Mouse (Mus musculus): ENCODE measurements around the gene Cwc25. TPM values are rescaled to one million over a fixed set of nuclear protein-coding genes. Genes with fewer than 3 reads are reported as not detected.

The Cwc25 gene
- total and polyA plus RNA-seq, 2 experiments from 2014 or later: 11.8 to 15.5 TPM

DNA sequence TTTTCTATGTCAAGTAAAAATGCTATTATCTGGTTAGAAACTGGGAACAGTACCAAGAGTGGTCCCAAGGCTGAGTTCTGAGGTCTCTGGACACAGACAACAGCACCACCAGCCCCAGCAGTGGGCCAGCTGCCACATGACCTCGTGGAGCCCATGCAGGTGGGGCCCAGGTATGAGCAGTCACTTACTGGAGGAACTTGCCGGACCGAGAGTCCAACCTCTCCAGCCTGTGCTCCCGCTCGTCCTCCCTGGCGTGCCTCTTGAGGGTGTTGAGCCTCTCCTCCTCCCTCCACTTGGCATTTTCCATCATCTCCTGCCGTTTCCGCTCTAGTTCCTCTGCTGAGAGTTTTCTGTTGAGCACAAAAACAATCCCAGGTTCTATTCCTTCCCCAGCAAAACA lies 18.6 kb downstream of the Cwc25 start:
- H3K36me3 ChIP-seq (ENCODE audit: insufficient read depth): peaks cover 43% of the 10 kb centered on the region
- H3K9me3 ChIP-seq (ENCODE audit: low read length): no peaks in the 10 kb centered on the region
- no peak overlapping the region for H3K4me3 ChIP-seq (ENCODE audit: low read depth, low read length)
- no peak overlapping the region for H3K27ac ChIP-seq (ENCODE audit: low read depth, low read length)
- ATAC-seq (no peak), DNase-seq (no peak)
- 91% methylated on average over 8 of the region's 8 CpGs for WGBS
- H3K9ac ChIP-seq: no peak overlapping the region
- no peaks in the 10 kb centered on the region for H3K27me3 ChIP-seq (ENCODE audit: insufficient read depth, low read length)
- TF ChIP-seq CTCF (IDR thresholded peaks at IDR 0.05; ENCODE audit: low read depth): no peak
- no peak overlapping the region for H3K4me2 ChIP-seq (ENCODE audit: low read depth)
- peaks cover 11% of the 10 kb centered on the region for H3K4me1 ChIP-seq (ENCODE audit: insufficient read depth)

GRCm38 (mm10) chr11:97745331-97745721 lies 21.0 kb downstream of the Cwc25 start:
- DNase-seq: no peak
- H3K27ac ChIP-seq (ENCODE audit: low read depth, low read length): peak overlapping the region; percentile 45
- H3K4me2 ChIP-seq (ENCODE audit: low read depth): peak overlapping the region; percentile 71
- H3K4me3 ChIP-seq (ENCODE audit: low read depth, low read length): peak overlapping the region; percentile 82
- TF ChIP-seq CTCF (IDR thresholded peaks at IDR 0.05; ENCODE audit: low read depth): no peak
- 9% methylated on average over 13 of the region's 13 CpGs for WGBS
- peaks cover 18% of the 10 kb centered on the region for H3K4me1 ChIP-seq (ENCODE audit: insufficient read depth)
- H3K36me3 ChIP-seq (ENCODE audit: insufficient read depth): peaks cover 30% of the 10 kb centered on the region
- no peaks in the 10 kb centered on the region for H3K27me3 ChIP-seq (ENCODE audit: insufficient read depth, low read length)
- ATAC-seq: no peak
- no peaks in the 10 kb centered on the region for H3K9me3 ChIP-seq (ENCODE audit: low read length)
- no peak overlapping the region for H3K9ac ChIP-seq

- H3K36me3 ChIP-seq (ENCODE audit: insufficient read depth): peaks cover 28% of the 10 kb centered on the region
- ATAC-seq (peak; percentile 97), DNase-seq (peak; percentile 99)
- peak overlapping the region; percentile 99 for H3K27ac ChIP-seq (ENCODE audit: low read depth, low read length)
- 3% methylated on average over 23 of the region's 57 CpGs for WGBS
- H3K27me3 ChIP-seq (ENCODE audit: insufficient read depth, low read length): no peaks in the 10 kb centered on the region
- H3K4me2 ChIP-seq (ENCODE audit: low read depth): peak overlapping the region; percentile 71
- peak overlapping the region; percentile 96 for H3K9ac ChIP-seq
- TF ChIP-seq CTCF (IDR thresholded peaks at IDR 0.05; ENCODE audit: low read depth): peak; percentile 6; the same call in 1 of the 2 replicates
- H3K4me1 ChIP-seq (ENCODE audit: insufficient read depth): peaks cover 18% of the 10 kb centered on the region
- peak overlapping the region; percentile 82 for H3K4me3 ChIP-seq (ENCODE audit: low read depth, low read length)
- no peaks in the 10 kb centered on the region for H3K9me3 ChIP-seq (ENCODE audit: low read length)
Measured at GRCm38 (mm10) chr11:97744718-97745330, 21.5 kb downstream of the Cwc25 start.

DNA sequence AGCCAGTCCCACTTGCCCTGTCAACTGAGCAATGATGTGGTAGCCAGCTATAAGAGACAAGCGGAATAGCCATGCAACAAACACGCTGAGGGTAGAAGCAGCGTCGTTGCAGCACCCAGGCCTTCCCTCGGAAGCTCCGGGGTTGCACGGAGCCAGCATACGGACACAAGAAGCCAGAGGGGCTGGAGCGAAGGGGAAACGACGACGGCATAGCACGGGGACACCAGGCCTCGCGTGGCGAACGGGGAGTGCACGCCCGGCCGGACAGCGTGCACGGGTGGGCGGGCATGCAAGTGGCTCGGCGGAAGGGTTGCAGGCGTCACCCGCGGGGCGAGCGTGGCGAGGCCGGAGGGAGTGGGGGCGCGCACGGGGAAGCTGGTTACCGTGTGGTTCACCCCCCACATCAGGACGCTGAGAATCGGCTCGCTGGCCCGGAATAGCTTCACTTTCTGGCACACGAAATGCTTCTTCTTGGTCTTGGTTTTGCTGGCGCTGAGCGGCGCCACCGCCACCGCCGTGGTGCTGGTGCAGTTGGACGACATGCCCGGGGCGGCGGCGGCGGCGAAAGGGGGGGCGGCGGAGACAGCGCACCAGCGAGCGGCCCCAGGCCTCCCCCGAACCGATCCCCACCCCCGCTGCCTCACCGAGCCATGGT lies 22.2 kb downstream of the Cwc25 start, which contains the start of gene Pip4k2b:
Gene Pip4k2b, minus strand, starts transcription at position 642 of the 655 bp plus-strand sequence.
- Histone ChIP-seq H3K4me2 (ENCODE audit: low read depth) (peak within 1 kb of the TSS; percentile 71), H3K9ac (peak within 1 kb of the TSS; percentile 96), H3K4me3 (ENCODE audit: low read depth, low read length) (peak within 1 kb of the TSS; percentile 82), H3K4me1 (ENCODE audit: insufficient read depth) (peaks cover 18% of the 10 kb centered on the region), H3K36me3 (ENCODE audit: insufficient read depth) (peaks cover 22% of the 10 kb centered on the region), H3K9me3 (ENCODE audit: low read length) (no peaks in the 10 kb centered on the region), H3K27me3 (ENCODE audit: insufficient read depth, low read length) (no peaks in the 10 kb centered on the region), H3K27ac (ENCODE audit: low read depth, low read length) (peak within 1 kb of the TSS; percentile 99)
- no peak for TF ChIP-seq CTCF (IDR thresholded peaks at IDR 0.05; ENCODE audit: low read depth)
- WGBS: under 1% methylated on average over 48 of the region's 63 CpGs
- DNase-seq: no peak
- peak; percentile 36 for ATAC-seq

GRCm38 (mm10) chr11:97743423-97743822 lies 22.9 kb downstream of the Cwc25 start:
- Histone ChIP-seq H3K4me1 (ENCODE audit: insufficient read depth) (peaks cover 18% of the 10 kb centered on the region), H3K9ac (peak overlapping the region; percentile 96), H3K4me3 (ENCODE audit: low read depth, low read length) (peak overlapping the region; percentile 82), H3K9me3 (ENCODE audit: low read length) (no peaks in the 10 kb centered on the region), H3K27me3 (ENCODE audit: insufficient read depth, low read length) (no peaks in the 10 kb centered on the region), H3K27ac (ENCODE audit: low read depth, low read length) (peak overlapping the region; percentile 99), H3K4me2 (ENCODE audit: low read depth) (peak overlapping the region; percentile 71), H3K36me3 (ENCODE audit: insufficient read depth) (peaks cover 18% of the 10 kb centered on the region)
- no peak for DNase-seq
- 26% methylated on average over 9 of the region's 9 CpGs for WGBS
- no peak for ATAC-seq
- no peak for TF ChIP-seq CTCF (IDR thresholded peaks at IDR 0.05; ENCODE audit: low read depth)

- Histone ChIP-seq H3K4me2 (ENCODE audit: low read depth) (peak overlapping the region; percentile 71), H3K4me1 (ENCODE audit: insufficient read depth) (peaks cover 18% of the 10 kb centered on the region), H3K4me3 (ENCODE audit: low read depth, low read length) (peak overlapping the region; percentile 82; the same call in 1 of the 2 replicates), H3K27ac (ENCODE audit: low read depth, low read length) (no peak overlapping the region), H3K27me3 (ENCODE audit: insufficient read depth, low read length) (no peaks in the 10 kb centered on the region), H3K9me3 (ENCODE audit: low read length) (no peaks in the 10 kb centered on the region), H3K36me3 (ENCODE audit: insufficient read depth) (peaks cover 9% of the 10 kb centered on the region), H3K9ac (peak overlapping the region; percentile 96)
- TF ChIP-seq CTCF (IDR thresholded peaks at IDR 0.05; ENCODE audit: low read depth): no peak
- 68% methylated on average over 9 of the region's 9 CpGs for WGBS
- DNase-seq (no peak), ATAC-seq (no peak)
Measured at GRCm38 (mm10) chr11:97742591-97742990, 23.8 kb downstream of the Cwc25 start.

DNA sequence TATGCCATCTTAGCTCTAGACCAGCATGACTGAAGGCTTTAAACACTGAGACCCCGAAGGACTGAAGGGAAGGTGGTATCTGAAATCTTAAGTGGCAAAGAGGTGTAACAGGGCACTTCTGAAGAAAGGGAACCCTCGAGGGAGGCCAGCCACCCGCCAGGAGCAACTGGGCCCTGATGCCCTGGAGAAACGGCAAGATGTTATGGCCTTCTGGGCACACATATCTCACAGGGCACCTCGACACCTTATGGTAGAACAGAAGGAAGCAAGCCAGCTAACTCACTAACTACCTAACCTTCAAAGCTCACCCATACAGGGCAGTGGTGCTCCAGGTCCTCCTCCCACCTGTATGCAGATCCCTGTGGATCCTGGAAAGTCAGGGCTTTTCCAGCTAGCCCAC lies 24.2 kb downstream of the Cwc25 start:
- no peak for TF ChIP-seq CTCF (IDR thresholded peaks at IDR 0.05; ENCODE audit: low read depth)
- ATAC-seq (no peak), DNase-seq (no peak)
- Histone ChIP-seq H3K27ac (ENCODE audit: low read depth, low read length) (no peak overlapping the region), H3K4me1 (ENCODE audit: insufficient read depth) (peaks cover 18% of the 10 kb centered on the region), H3K4me2 (ENCODE audit: low read depth) (peak overlapping the region; percentile 71; the same call in 1 of the 2 replicates), H3K9me3 (ENCODE audit: low read length) (no peaks in the 10 kb centered on the region), H3K27me3 (ENCODE audit: insufficient read depth, low read length) (no peaks in the 10 kb centered on the region), H3K9ac (no peak overlapping the region), H3K4me3 (ENCODE audit: low read depth, low read length) (no peak overlapping the region), H3K36me3 (ENCODE audit: insufficient read depth) (peaks cover 7% of the 10 kb centered on the region)
- WGBS: 97% methylated on average over 5 of the region's 5 CpGs

Data from forebrain, postnatal 0 days (tissue).